Mouse (Mus musculus) heart, postnatal 4 days (tissue): ENCODE data around the gene Gm614. TPM values are rescaled to one million over a fixed set of nuclear protein-coding genes. Genes with fewer than 3 reads are reported as not detected.
A peak's percentile ranks its signal among the peaks of the same experiment; 100 is the strongest.

Experiments used
- DNase-seq: peaks from one replicate; pipeline ENCODE4 v3.0.0; 2021
- total RNA-seq, 2 experiments: library from RNA; stranded (reverse); gene quantifications; 2 replicates each; pipeline ENCODE4 v1.2.3; 2021

Gm614 gene
- 1 to 10 TPM in 1 of 2 experiments, under 1 TPM in 1; 0.76 to 1.1 TPM for total RNA-seq

DNA sequence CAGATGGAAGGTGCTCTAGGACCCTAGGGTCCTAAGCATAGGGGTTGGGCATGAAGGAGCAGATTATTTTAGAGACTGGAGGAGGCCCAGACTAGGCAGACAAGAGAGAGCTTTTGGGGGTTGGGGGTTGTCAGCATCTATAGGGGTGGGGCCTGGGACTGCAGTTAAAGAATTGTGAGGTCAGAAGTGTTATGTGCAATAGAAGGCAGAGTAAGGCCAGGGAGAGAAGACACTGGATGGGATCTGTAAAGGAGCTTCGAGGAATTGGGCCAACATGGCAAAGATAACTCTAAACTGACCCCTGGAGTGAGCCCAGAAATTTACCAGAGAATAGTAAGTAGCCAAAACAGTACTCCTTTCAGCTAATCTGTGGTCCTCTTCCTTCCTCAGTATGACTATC is at the start of gene Gm614:
Gene Gm614, minus strand, starts transcription at position 101 of the 400 bp plus-strand sequence.
- DNase-seq, result no peak

GRCm38 (mm10) chrX:101309299-101309698 is 45.5 kb upstream of the Gm614 start:
- DNase-seq, result no peak

- no peak for DNase-seq
Observed at GRCm38 (mm10) chrX:101304646-101305045, 40.9 kb upstream of the Gm614 start.

DNA sequence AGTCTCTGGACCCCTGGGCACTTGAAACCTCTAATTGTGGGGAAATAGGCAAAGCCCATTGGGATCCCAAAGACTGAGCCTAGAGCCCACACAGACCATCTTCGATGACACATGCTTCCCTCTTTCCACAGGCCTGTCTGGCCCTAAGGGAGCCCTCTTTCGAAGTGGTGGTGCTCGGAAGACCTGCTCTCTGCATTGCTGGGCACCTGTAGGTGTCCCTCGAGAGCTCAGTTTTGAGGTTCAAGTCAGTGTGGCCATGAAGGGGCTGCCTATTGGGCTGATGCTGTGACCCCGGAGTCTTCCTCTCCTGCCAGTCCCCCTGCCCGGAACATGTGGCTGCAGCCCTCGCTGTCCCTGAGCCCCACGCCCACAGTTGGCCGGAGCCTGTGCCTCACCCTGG is 37.9 kb upstream of the Gm614 start:
- DNase-seq, result no peak

GRCm38 (mm10) chrX:101300427-101301030 is 36.7 kb upstream of the Gm614 start:
- DNase-seq, result peak; percentile 17

DNA sequence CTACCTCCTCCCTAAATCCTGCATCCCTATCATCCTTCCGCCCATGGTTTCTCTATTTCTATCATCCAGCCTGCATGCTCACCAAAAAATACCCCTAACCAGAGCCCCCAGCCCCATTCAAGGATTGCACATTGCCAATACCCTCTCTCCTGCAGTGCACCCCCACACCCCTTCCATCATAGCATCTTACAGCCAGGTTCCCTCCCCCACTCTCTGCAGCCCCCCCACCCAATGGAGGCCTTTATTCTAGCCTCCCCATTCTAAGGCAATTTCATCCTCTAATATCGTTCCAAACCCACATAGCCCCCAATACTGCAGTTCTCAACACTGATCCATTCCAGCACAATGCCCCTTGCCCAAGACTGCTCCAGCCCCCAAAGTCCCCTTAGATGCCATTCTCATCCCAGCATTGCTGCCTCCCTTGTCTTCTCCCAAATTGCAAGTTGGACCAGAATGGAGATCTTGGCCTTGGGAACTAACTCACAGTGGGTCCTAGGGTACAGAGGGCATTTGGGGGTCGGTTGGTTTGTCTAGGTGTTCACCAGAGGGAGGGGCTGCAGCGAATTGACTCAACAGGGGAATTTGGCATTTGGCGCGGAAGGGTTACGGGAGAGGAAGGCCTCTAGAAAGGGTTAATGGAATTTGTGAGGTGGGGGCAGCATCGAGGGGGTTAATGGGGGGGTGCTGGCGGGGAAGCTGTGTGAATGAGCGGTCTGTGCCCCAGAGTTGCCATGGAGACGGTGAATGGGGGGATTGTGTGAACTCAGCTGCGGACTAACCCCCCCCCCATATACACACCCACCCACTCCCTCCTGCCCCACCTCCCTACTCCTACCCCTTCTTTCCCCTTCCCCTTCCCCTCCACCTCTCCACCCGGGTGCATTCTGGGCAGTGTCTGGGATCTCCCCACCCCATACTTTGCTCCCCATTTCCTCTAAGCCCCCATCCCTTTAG is 36.0 kb upstream of the Gm614 start:
- DNase-seq, result no peak

DNA sequence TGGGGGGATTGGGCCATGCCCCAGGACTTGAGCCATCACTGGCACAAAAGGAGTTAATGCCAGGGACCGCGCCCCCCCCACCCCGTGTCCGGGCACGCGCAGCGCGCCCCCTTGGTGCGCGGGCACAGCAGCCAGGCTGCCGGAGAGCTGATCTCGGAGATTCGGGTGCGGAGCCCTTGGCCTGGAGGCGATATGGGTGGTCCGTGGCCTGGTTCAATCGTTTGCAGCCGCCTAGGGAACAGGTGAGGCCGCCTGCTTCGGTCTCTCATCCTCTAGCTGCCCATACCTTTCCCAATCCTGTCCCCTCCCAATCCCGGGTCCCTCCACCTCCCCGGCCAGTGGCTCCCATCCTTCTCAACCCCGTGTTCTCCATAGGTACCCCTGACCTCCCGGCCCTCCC is 35.3 kb upstream of the Gm614 start, which contains the start of gene Nlgn3:
Gene Nlgn3, plus strand, starts transcription at position 114 of the 400 bp plus-strand sequence.
- DNase-seq, result no peak

- no peak for DNase-seq
Observed at GRCm38 (mm10) chrX:101290111-101290510, 26.3 kb upstream of the Gm614 start.

GRCm38 (mm10) chrX:101289037-101289436 is 25.2 kb upstream of the Gm614 start:
- no peak for DNase-seq

- DNase-seq, result no peak
Observed at GRCm38 (mm10) chrX:101288432-101288831, 24.6 kb upstream of the Gm614 start.

DNA sequence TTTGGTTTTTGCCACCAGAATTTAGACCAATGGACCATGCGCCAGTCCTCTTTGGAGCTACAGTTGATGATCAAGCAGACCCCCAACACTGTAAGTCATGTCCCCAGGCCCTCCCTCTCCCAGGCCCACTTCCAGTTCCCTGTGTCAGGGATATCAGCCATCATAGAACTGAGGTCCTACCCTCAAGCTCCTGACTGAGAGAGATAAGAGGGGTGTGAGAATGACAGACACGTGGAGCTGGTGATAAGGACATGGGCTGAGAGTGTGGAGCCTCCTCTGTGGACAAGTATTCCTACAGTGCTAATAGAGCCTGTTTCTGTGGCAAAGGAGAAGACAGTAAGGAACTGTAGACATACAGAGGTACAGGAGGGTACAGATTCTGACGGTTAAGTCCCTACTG is 23.8 kb upstream of the Gm614 start:
- DNase-seq, result no peak

DNA sequence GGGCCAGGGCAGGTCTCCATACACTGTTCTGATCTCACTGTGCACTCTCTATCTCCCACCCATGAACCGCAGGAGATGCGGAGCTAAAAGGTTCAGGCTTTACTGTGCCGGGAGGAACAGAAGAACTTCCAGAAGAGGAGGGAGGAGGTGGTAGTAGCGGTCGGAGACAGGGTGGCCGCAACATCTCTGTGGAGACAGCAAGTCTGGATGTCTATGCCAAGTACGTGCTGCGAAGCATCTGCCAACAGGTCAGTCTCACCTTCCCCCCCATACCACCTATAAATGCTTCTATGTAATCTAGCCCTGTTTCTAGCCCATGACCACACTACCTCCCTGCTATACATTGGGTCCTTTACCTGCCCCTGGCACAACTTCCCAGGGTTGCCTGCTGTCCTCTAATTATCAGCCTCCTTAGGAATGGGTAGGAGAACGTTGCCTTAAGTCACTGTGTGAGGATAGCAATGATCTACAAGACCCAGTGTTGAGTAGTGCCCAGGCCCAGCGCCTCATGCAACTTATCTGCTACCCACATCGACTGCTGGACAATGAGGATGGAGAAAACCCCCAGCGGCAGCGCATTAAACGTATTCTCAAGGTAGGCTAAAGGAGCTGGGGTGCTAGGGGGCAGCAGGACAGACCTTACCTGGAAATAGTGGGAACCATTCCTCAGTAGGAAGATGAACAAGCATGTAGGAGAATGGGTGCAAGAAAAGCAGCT is 22.3 kb upstream of the Gm614 start:
- DNase-seq, result no peak

DNA sequence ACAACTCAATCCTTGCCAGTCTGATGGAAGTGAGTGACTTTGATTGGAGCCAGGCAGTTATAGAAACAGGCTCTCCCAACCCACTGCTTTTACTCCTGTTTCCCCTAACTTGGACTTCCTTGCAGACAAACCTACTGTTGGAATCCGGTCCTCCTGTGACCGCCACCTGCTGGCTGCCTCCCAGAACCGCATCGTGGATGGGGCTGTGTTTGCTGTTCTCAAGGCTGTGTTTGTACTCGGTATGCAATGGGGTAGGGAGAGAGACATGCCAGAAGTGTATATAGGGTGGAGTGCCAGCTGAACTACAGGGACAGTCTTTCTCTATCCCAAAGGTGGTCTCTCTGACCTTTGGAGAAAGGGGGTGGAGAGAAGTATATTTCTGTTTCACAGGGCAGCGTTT is 21.7 kb upstream of the Gm614 start:
- DNase-seq, result peak; percentile 71

DNA sequence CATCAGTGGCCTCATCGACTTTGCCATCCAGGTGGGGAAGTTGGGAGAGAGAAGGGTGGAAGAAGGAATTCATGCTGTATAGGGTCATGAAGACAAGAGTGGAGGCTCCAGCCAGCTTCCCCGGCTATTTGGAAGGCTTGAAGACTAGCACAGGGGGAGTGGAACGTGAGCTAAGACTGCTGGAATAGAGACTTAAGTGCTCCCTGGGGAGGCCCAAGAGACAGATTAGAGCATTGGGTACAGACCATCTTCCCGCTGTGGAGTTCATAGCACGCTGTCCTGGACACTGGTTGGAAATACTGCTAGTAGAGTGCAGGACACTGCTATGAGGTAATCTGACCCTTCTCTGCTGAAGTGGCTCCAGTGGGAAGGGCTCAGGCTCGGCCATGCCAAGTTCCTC is 19.0 kb upstream of the Gm614 start:
- DNase-seq, result no peak

DNA sequence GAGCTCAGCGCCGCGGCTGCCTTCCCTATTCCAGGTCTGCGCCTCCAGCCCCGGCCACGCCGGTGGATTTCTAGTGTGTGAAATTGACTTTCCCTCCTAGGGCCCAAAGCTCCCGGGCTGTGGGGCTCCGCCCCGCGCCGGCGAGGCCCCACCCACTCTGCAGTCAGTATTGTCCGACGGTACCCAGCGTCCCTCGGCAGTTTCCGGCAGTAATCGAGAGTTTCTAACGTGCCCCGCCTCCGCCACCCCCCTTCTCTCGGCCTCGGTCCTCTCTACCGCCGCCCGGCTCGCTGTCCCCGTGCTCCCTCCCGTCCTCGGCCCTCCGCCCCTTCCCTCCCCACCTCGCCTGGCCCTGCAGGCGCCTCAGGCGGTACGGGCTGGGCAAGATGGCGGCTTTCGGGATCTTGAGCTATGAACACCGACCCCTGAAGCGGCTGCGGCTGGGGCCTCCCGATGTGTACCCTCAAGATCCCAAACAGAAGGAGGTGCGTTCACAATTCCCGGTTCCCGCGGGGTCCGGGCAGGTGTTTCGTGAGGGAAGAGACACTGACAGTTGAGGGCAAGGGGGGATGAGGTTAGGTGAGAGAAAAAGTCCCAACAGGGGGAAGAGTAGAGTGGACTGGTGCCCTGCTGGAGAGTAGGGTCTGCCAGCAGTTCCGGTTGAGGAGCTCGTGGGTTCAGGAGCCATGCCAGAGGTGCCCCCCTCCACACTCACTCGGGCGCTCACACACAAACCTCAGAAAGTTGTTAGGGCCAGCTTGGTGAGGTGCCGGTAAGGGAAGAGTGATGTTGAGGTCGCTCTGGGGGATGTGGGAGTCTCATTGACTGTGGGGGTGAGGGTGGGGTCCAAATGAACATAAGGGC is 10.3 kb upstream of the Gm614 start, which contains the start of gene Med12:
Gene Med12, plus strand, starts transcription at position 156 of the 864 bp plus-strand sequence.
- peak; percentile 92 for DNase-seq

DNA sequence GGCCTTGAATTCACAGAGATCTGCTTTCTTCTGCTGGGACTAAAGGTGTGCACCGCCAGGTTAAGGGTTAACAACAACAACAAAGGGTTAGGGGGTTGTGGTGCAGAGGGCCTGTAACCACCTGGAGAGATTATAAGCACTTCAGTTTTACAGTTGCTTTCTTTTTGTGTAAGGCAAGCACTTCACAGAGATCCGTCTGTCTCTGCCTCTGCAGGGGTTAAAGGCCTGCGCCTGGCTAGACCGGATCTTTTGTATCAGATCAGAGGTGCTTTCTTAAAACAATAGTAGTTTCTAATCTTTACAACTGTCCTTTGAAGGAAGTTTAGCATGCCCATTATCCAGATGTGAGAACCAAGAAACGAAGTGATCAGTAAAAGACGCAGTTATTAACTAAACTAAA is 9.6 kb upstream of the Gm614 start:
- DNase-seq, result no peak

DNA sequence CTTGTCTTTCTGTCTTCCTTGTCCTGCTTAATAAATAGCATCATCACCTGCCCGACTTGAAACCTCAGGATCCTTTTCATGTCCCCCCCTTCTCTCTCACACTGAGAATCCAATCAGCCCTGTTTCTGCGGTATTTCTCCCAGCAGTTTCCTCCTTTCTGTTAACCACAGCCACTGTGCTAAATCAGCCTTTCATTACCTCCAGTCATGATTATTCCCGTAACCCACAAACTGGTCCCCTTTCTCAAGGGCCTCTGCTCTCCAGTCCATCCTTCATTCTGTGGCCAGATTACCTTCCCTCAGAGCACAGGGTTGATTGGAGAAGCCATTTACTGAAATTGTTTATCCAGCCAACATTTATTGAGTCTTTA is 4.9 kb upstream of the Gm614 start, which contains the start of gene Gm20489:
Gene Gm20489, minus strand, starts transcription at position 269 of the 370 bp plus-strand sequence.
- DNase-seq, result no peak

- DNase-seq, result no peak
Observed at GRCm38 (mm10) chrX:101268025-101268754, 4.4 kb upstream of the Gm614 start, which contains the start of gene Il2rg. Gene Il2rg (minus strand): TSS chrX:101268255.

- no peak for DNase-seq
Observed at GRCm38 (mm10) chrX:101266631-101267030, 2.8 kb upstream of the Gm614 start.

- DNase-seq, result no peak
Observed at GRCm38 (mm10) chrX:101260441-101261325, 3.1 kb downstream of the Gm614 start.
